Mouse (Mus musculus): ENCODE measurements around the gene Ppp5c.

DNA sequence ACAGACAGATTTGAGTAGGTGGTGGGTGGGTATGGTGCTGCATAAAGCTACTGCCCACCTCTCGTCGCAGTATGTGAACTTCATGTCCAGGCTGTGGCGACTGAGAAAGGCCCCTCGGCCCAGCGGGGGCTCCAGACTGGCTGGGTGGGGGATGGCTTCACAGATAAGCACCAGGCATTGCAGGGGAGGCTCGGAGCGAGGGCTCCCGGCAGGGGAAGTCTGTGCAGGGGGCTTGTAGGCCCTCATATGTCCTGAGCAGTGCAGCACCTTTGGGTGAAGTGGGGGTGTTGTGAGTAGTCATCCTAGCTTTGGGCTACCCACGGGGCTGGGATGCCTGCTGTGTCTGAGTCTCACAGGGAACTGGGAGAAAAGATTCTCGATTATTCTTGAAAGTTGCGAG, 22.8 kb upstream of the Ppp5c start:
- TF ChIP-seq CTCF (conservative IDR thresholded peaks at IDR 0.05; ENCODE audit: low read length) (no peak), POU5F1 (IDR thresholded peaks at IDR 0.05; ENCODE audit: borderline replicate concordance, low read length) (no peak)
